Mouse (Mus musculus) C2C12 (cell line): ENCODE measurements around the gene Fem1a.

ENCODE experiments used
- CEBPB ChIP-seq: IDR thresholded peaks from one replicate; pipeline ENCODE4 v1.6.1; 2011; ENCODE audit warnings: low read depth, mild to moderate bottlenecking, control low read depth, moderate library complexity
- CTCF ChIP-seq: IDR thresholded peaks from one replicate; pipeline ENCODE4 v1.5.1; 2011; ENCODE audit not compliant: control insufficient read depth, insufficient read depth, insufficient read length
- MAX ChIP-seq: IDR thresholded peaks from one replicate; pipeline ENCODE4 v1.6.1; 2011; ENCODE audit warnings: mild to moderate bottlenecking, control low read depth
- MYOG ChIP-seq: IDR thresholded peaks from one replicate; pipeline ENCODE4 v1.6.1; 2011; ENCODE audit not compliant: control insufficient read depth, insufficient read length; ENCODE audit errors: extremely low read depth
- USF1 ChIP-seq: IDR thresholded peaks from one replicate; pipeline ENCODE4 v1.6.1; 2011; ENCODE audit warnings: low read depth, mild to moderate bottlenecking, control low read depth, moderate library complexity

DNA sequence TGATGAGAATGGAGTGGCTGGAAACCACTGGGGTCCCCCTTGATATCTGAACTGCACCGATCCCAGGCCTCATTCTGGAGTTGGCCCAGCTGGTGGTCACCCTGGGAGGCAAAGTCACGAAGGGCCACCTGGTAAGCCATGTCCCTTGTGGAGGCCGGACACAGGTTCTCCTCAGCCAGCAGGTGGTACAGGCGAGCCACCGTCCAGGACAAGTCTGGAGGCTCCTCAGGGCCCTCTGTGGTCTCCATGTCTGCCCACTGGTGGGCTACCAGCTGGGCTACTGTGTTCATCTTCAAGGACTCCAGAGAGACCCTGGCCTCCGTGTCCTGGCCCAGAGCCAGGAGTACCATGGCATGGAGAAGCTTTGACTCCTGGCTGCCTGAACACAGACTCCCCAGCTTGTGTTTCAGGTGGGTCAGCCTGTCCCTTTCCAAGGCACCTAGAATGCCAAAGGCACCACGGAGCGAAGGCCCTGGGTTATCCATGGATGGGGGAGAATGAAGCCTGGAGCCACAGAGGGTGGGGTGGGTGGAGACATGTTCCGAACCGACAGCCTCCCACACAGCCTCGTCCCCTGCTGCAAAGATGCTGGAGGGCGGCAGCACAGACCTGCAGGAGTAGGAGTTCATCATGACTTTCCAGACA is 15.1 kb downstream of the Fem1a start:
- no peak for TF ChIP-seq CEBPB
- TF ChIP-seq CTCF, result no peak
- TF ChIP-seq MYOG, result no peak
- TF ChIP-seq MAX, result no peak
- no peak for TF ChIP-seq USF1
